Mouse (Mus musculus) lung, adult 18-20 months (tissue): ENCODE results near the gene Fgfr2.
A peak's percentile ranks its signal among the peaks of the same experiment; 100 is the strongest.

ENCODE experiments used
- DNase-seq, 2 experiments: peaks; one replicate each; pipeline ENCODE4 v3.0.0; 2022; ENCODE audit warnings: mixed read lengths in 2 of 2

Fgfr2 gene

DNA sequence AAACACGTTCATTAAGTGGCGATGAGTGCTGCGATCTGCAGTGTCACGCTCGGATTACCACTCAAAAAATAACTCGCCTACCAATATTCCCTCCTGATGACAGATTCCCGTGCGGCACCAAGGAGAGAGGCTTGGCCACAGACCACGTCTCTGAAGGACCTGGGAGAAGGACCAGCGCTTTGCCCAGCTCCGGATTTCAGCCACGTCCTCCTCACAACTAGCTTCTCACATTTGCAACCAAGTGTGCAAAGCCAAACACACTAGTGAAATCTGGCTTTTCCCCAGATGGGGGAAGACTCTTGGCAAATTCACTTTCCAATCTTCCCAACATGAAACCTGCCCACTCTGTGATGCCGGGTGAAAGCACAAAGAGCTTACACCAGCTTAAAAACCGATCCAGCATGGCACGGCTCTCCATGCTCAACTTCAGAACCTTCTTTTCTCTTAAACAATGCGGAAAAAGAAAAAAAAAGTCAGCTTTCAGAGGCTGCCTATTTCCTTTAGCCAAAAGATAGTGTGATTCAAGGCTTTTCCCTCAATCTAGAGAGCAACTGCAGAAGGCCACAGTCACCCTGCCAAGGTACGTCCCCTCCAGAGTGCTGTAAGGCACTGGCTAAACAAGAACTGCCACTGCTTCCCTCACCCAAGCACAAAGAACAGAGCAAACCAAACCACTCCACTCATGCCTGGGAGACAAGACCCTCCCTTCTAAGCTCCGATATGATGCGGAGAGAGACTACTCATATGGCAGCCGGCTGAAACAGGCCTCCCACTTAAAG, 2862.1 kb downstream of the Fgfr2 start:
- DNase-seq: peak in 1 of 2 experiments; percentile 34

GRCm38 (mm10) chr7:130260060-130260459, 2863.1 kb downstream of the Fgfr2 start:
- no peak for DNase-seq

GRCm38 (mm10) chr7:130258704-130259295, 2864.3 kb downstream of the Fgfr2 start:
- DNase-seq: no peak

- no peak for DNase-seq
Measured at GRCm38 (mm10) chr7:130257991-130258703, 2865.0 kb downstream of the Fgfr2 start.

GRCm38 (mm10) chr7:130253264-130253663, 2869.9 kb downstream of the Fgfr2 start:
- no peak for DNase-seq

DNA sequence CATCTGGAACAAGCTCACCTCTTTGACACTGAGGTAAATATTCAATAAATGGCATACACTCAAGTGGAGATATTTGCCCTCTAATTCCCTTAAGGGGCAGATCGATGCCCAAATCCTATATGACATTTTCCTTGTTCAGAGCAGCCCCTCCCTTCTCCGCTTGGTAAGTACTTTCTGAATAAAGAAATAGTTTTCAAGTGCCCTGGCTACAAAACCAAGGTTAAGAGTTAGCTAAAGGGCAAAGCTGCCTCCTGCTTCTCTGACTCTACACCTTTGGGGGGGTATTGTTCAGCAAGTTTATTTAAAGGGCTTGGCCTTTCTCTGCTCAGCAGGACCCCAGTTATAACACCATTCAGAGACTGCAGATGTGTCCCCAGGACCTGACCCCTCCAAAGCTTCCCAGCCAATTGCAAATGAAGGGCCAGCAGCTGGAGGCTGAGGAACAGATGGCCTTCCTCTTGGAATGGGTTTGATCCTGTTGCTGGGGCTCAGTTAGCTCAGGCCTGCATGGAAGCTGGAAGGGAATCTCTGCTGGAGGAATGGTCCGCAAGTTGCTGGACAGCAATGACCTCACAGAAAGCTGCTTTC, 2871.1 kb downstream of the Fgfr2 start:
- DNase-seq: peak in 1 of 2 experiments; percentile 33

GRCm38 (mm10) chr7:130250994-130251393, 2872.2 kb downstream of the Fgfr2 start:
- no peak for DNase-seq

DNA sequence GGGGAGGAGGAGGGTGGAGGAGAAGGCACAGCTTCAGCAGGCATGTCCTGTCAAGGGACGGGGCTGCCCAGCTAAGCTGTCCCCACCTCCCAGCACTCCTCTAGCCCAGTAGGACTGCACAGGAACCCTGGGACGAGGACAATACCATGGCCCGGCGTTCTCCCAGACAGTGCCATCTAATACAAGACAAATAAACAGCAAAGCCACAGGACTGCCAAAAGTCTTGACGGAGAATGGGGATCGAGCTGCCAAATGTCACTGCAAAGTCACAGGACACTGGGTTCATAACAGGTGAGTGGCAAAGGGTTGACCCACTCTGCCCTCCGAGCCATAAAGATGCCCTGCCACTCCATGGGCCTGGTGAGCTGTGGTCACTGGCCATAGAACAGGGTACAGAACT, 2874.7 kb downstream of the Fgfr2 start:
- peak in 1 of 2 experiments; percentile 38 for DNase-seq

GRCm38 (mm10) chr7:130247831-130248230, 2875.3 kb downstream of the Fgfr2 start:
- DNase-seq: peak; percentile 47 to 62

DNA sequence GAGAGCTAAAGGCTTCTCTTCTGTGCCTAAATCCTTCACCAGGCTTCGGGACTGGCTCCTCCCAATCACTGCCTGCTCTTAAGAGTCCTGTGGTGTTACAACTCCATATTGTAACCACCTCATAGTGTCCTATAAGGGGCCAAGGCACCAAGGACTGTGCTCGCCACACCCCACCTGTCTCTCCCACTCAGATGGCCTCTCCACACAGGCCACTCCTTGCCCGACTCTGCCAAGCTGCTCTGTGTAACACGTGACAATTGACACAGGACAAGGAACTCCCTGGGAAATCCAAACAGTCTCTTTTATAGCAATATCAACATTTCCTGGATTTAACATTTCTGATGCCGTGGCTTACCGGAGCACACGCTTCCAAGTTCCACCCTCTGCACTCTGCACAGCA, 2876.7 kb downstream of the Fgfr2 start:
- peak; percentile 83 to 88 for DNase-seq

GRCm38 (mm10) chr7:130244545-130244944, 2878.6 kb downstream of the Fgfr2 start:
- DNase-seq: no peak

- DNase-seq: no peak
Measured at GRCm38 (mm10) chr7:130243811-130244210, 2879.3 kb downstream of the Fgfr2 start.

DNA sequence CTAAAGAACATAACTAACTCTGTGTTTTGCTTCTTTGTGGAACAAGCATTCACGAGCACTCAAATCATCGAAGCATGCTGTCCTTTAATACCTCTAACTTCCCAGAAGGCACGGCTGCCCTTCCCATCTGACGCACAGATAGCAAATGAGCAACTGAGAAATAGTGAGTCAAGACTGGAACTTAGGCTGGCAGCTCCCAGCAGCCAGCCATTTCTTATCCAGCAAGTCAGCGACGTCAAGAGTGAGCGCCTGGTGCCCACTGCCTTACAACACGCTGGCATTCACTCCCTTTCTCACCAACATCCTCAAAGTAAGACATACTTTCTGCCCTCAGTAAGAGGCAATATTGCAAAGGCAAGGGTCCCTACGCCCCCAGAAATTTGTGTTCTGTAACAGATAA, 2883.0 kb downstream of the Fgfr2 start:
- no peak for DNase-seq

DNA sequence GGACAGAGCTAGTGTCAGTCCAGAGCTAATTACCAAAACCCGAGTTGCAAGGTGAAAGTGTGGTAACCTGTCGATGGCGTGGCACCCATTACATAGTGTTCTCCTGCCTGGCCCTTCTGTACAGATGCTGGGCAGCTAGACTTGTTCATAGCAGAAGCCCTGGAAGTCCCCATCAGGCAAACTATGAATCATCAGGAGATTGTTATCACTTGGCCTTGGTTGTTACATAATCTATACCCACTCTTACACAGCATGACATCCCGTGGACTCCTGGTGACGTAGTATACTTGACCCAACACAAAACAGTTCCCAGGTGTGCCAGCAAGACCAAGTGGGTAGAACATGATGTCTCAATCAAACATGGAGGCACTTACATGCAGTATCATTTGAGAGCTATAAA, 2885.9 kb downstream of the Fgfr2 start:
- no peak for DNase-seq

GRCm38 (mm10) chr7:130233777-130234176, 2889.4 kb downstream of the Fgfr2 start:
- DNase-seq: no peak

DNA sequence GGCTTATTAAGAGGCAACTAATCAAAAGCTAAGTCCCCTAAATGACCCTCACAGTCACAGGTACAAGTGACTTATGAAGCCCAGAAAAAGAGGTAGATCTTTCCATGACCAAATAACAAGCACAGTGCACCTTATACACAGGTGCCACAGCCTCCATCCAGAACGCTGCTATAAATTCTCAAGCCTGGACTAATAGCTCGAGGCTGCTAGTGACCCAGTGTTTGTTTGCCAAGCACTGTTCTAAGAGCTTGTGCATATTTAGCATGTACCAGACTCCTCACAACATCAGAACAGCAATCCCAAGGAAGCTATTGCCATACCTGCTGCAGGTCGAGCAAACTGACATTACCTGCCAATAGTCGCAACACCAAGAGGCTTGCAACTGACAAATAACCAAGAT, 2893.1 kb downstream of the Fgfr2 start:
- no peak for DNase-seq

- no peak for DNase-seq
Measured at GRCm38 (mm10) chr7:130225227-130225626, 2897.9 kb downstream of the Fgfr2 start.

DNA sequence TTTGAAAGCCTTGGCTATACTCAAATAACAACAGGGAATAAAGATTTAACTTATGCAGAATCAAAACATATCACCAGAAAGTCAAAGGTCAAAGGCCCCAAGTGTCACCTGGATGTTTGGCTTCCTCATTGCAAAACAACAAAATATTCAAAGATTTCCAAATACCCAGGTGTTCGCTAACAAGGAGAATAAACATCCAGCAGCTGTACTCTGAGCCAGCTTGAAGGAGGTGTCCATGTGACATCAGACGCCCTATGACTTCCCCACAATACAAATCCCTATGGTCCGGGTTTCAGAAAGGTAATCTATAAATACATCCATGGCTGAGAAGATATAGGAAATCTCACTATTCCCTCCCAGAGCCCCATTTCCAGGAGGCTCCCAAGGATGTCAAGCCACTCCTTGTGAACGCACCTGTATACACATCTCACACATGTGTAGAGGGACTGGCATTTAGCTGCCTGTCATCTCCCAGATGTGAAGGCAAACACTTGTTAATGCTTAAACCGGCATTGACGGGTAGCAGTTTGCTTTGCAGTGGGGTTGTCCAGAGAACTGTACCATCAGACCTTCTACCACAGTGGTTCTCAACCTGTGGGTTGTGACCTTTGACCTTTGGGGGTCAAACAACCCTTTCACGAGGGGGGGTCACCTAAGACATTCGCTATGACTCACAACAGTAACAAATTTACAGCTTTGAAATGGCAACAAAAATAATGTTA, 2900.4 kb downstream of the Fgfr2 start:
- DNase-seq: no peak

- DNase-seq: no peak
Measured at GRCm38 (mm10) chr7:130221661-130222387, 2901.3 kb downstream of the Fgfr2 start.

GRCm38 (mm10) chr7:130220627-130221026, 2902.5 kb downstream of the Fgfr2 start:
- DNase-seq: no peak

- DNase-seq: peak; percentile 47 to 72
Measured at GRCm38 (mm10) chr7:130219844-130220243, 2903.3 kb downstream of the Fgfr2 start.

DNA sequence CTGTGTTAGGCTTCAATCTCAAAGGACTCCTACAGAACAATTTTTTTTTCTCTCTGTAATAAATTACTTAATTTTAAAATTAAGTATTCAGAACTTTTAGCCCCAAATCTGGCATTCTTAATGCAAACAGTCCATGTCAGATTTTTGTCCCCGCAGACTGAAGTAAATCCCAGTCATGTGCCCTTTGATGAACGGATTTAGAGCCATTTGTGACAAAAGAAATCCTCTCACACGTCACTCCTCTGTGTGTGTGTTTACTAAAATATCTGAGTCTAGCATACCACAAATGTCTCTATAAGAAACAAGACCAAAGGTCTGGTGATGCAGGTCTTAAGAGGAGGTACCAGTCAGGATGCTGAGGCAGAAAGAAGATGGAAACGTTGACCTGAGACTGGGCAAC, 2906.9 kb downstream of the Fgfr2 start:
- no peak for DNase-seq
